Mouse (Mus musculus): ENCODE results near the gene Macc1.

The Macc1 gene

GRCm38 (mm10) chr12:119387925-119388324 lies 73.9 kb downstream of the Macc1 start:
- DNase-seq (ENCODE audit: low spot score in 2 of 2), result no peak

GRCm38 (mm10) chr12:119390192-119390684 lies 76.2 kb downstream of the Macc1 start:
- DNase-seq (ENCODE audit: low spot score in 2 of 2), result no peak

- DNase-seq (ENCODE audit: low spot score in 2 of 2), result no peak
Measured at GRCm38 (mm10) chr12:119398046-119398659, 84.1 kb downstream of the Macc1 start.

- no peak for DNase-seq (ENCODE audit: low spot score in 2 of 2)
Measured at GRCm38 (mm10) chr12:119402273-119402672, 88.2 kb downstream of the Macc1 start.

- no peak for DNase-seq (ENCODE audit: low spot score in 2 of 2)
Measured at GRCm38 (mm10) chr12:119402796-119403195, 88.7 kb downstream of the Macc1 start.

- no peak for DNase-seq (ENCODE audit: low spot score in 2 of 2)
Measured at GRCm38 (mm10) chr12:119404810-119405209, 90.7 kb downstream of the Macc1 start.

GRCm38 (mm10) chr12:119410522-119410921 lies 96.5 kb downstream of the Macc1 start:
- no peak for DNase-seq (ENCODE audit: low spot score in 2 of 2)

GRCm38 (mm10) chr12:119410956-119411355 lies 96.9 kb downstream of the Macc1 start:
- DNase-seq (ENCODE audit: low spot score in 2 of 2), result no peak

GRCm38 (mm10) chr12:119411982-119412381 lies 97.9 kb downstream of the Macc1 start:
- DNase-seq (ENCODE audit: low spot score in 2 of 2), result no peak

GRCm38 (mm10) chr12:119415900-119416299 lies 101.8 kb downstream of the Macc1 start:
- no peak for DNase-seq (ENCODE audit: low spot score in 2 of 2)

GRCm38 (mm10) chr12:119425749-119426148 lies 111.7 kb downstream of the Macc1 start:
- DNase-seq (ENCODE audit: low spot score in 2 of 2), result no peak

GRCm38 (mm10) chr12:119426182-119426886 lies 112.3 kb downstream of the Macc1 start:
- no peak for DNase-seq (ENCODE audit: low spot score in 2 of 2)

- no peak for DNase-seq (ENCODE audit: low spot score in 2 of 2)
Measured at GRCm38 (mm10) chr12:119426887-119427204, 112.8 kb downstream of the Macc1 start.

GRCm38 (mm10) chr12:119440720-119441119 lies 126.7 kb downstream of the Macc1 start:
- no peak for DNase-seq (ENCODE audit: low spot score in 2 of 2)

GRCm38 (mm10) chr12:119450116-119450515 lies 136.0 kb downstream of the Macc1 start:
- DNase-seq (ENCODE audit: low spot score in 2 of 2), result no peak

- no peak for DNase-seq (ENCODE audit: low spot score in 2 of 2)
Measured at GRCm38 (mm10) chr12:119451232-119451631, 137.2 kb downstream of the Macc1 start.

GRCm38 (mm10) chr12:119454076-119454475 lies 140.0 kb downstream of the Macc1 start:
- DNase-seq (ENCODE audit: low spot score in 2 of 2), result no peak

GRCm38 (mm10) chr12:119464040-119464939 lies 150.2 kb downstream of the Macc1 start:
- DNase-seq (ENCODE audit: low spot score in 2 of 2), result no peak

GRCm38 (mm10) chr12:119464940-119465245 lies 150.8 kb downstream of the Macc1 start:
- no peak for DNase-seq (ENCODE audit: low spot score in 2 of 2)

- no peak for DNase-seq (ENCODE audit: low spot score in 2 of 2)
Measured at GRCm38 (mm10) chr12:119467656-119468055, 153.6 kb downstream of the Macc1 start.

- no peak for DNase-seq (ENCODE audit: low spot score in 2 of 2)
Measured at GRCm38 (mm10) chr12:119470260-119470659, 156.2 kb downstream of the Macc1 start.

- DNase-seq (ENCODE audit: low spot score in 2 of 2), result no peak
Measured at GRCm38 (mm10) chr12:119483296-119483695, 169.2 kb downstream of the Macc1 start.
